Mouse (Mus musculus) limb, embryonic 14.5 days (tissue): Measurements from ENCODE around the gene Spryd3. TPM values are rescaled to one million over a fixed set of nuclear protein-coding genes. Genes with fewer than 3 reads are reported as not detected.
"Not testable (repeated sequence)": the region's sequence is repeated elsewhere in the genome, so short reads cannot be mapped to it uniquely, and the experiment has no call there.

Experiments used
- ATAC-seq: fragments of 200-750 bp; cut with Nextera tagmentation; 2 replicates; pipeline ENCODE4 v1.8.0; 2017; ENCODE audit warnings: low read depth, moderate number of reproducible peaks, moderate TSS enrichment; ENCODE audit not compliant: low FRiP score
- DNase-seq: peaks from one replicate; pipeline ENCODE4 v3.0.0-alpha.2; 2015; ENCODE audit warnings: low spot score
- H3K27ac ChIP-seq: fragments of 300-500 bp; sonication (generic); replicated peaks from 2 replicates; pipeline ENCODE4 v1.5.1; 2014; ENCODE audit warnings: low read depth, mild to moderate bottlenecking, low read length, moderate library complexity, mixed read lengths
- H3K27me3 ChIP-seq: fragments of 300-500 bp; sonication (generic); 2 replicates; pipeline ENCODE4 v1.6.1; 2014; ENCODE audit warnings: low read length, mixed read lengths; ENCODE audit not compliant: control insufficient read depth, insufficient read depth
- H3K36me3 ChIP-seq: fragments of 300-500 bp; sonication (generic); 2 replicates; pipeline ENCODE4 v1.6.1; 2014; ENCODE audit warnings: mild to moderate bottlenecking, low read length, moderate library complexity, mixed read lengths; ENCODE audit not compliant: control insufficient read depth, insufficient read depth
- H3K4me1 ChIP-seq: fragments of 300-500 bp; sonication (generic); 2 replicates; pipeline ENCODE4 v1.6.1; 2014; ENCODE audit warnings: antibody characterized with exemption, low read length, mixed read lengths; ENCODE audit not compliant: control insufficient read depth, insufficient read depth
- H3K4me2 ChIP-seq: fragments of 300-500 bp; sonication (generic); replicated peaks from 2 replicates; pipeline ENCODE4 v1.6.1; 2014; ENCODE audit warnings: low read depth, mild to moderate bottlenecking, low read length, moderate library complexity; ENCODE audit not compliant: severe bottlenecking
- H3K4me3 ChIP-seq: fragments of 300-500 bp; sonication (generic); replicated peaks from 2 replicates; pipeline ENCODE4 v1.5.1; 2014; ENCODE audit warnings: low read length
- H3K9ac ChIP-seq: fragments of 300-500 bp; sonication (generic); 2 replicates; pipeline ENCODE4 v1.6.1; 2014; ENCODE audit warnings: mild to moderate bottlenecking, low read depth, low read length, moderate library complexity; ENCODE audit not compliant: severe bottlenecking
- H3K9me3 ChIP-seq: fragments of 300-500 bp; sonication (generic); 2 replicates; pipeline ENCODE4 v1.6.1; 2016; ENCODE audit warnings: low read length; ENCODE audit not compliant: control insufficient read depth
- POLR2A ChIP-seq: fragments of 200-500 bp; IDR thresholded peaks from 2 replicates; pipeline ENCODE4 v1.8.0; 2012; ENCODE audit warnings: inconsistent platforms, mild to moderate bottlenecking, moderate library complexity, borderline replicate concordance; ENCODE audit not compliant: insufficient read depth, insufficient read length; ENCODE audit errors: extremely low read depth
- WGBS: fragments of 180-500 bp; shearing (Covaris S2); extraction: QIAGEN DNeasy Blood & Tissue Kit; methylation state at CpG from one replicate; pipeline ENCODE4 v1.1.7; 2014; 5-methylcytosine and 5-hydroxymethylcytosine counted together
- polyA plus RNA-seq, 2 experiments: library from polyadenylated mRNA; depleted of rRNA in 1 of 2; stranded (reverse) in 1 of 2; unstranded in 1 of 2; fragments of >200 nt; fragmentation: Nextera tagmentation in 1 of 2; extraction: Ambion mirVana in 1 of 2; gene quantifications; 2 replicates each; pipeline versions ENCODE4 v1.2.1 to v1.2.3; 2012 to 2014

The Spryd3 gene
- polyA plus RNA-seq, 2 experiments: 18.7 to 37.4 TPM

DNA sequence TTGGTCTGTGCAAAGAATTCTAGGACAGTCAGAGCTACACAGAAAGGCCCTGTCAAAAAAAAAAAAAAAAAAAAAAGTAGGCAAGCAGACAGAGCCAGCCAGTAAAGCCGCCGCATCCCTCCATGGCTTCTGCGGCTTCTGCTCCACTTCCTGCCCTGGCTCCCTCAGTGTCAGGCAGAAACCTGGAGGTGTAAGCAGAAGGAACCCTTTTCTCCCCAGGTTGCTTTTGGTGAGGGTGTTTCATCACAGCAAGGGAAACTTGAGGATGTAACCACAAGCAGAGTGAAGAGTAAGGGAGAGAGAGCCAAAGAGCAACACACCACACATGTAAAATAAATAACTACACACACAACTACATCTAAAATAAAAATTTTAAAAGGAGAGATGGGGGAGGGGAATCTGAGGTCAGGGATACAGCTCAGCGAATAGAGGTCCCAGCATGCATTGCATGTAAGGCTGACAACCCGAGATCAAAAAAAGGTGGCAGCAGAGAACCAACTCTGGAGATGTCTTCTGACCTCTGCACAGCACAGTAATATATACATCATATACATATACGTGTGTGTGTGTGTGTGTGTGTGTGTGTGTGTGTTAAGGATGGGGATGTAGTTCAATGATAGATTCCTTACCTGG, 29.6 kb upstream of the Spryd3 start:
- DNase-seq (no peak), ATAC-seq (no peak)
- Histone ChIP-seq H3K9ac (no peak overlapping the region; the same call in 1 of the 2 replicates), H3K27me3 (no peaks in the 10 kb centered on the region), H3K9me3 (no peaks in the 10 kb centered on the region), H3K4me3 (no peak overlapping the region), H3K4me2 (no peak overlapping the region), H3K4me1 (peaks cover 30% of the 10 kb centered on the region), H3K36me3 (no peaks in the 10 kb centered on the region), H3K27ac (0 out of 2 replicates have a peak overlapping the region, but pooled peaks have one; percentile 5)
- TF ChIP-seq POLR2A: no peak
- WGBS: 33% methylated on average over 6 of the region's 6 CpGs

DNA sequence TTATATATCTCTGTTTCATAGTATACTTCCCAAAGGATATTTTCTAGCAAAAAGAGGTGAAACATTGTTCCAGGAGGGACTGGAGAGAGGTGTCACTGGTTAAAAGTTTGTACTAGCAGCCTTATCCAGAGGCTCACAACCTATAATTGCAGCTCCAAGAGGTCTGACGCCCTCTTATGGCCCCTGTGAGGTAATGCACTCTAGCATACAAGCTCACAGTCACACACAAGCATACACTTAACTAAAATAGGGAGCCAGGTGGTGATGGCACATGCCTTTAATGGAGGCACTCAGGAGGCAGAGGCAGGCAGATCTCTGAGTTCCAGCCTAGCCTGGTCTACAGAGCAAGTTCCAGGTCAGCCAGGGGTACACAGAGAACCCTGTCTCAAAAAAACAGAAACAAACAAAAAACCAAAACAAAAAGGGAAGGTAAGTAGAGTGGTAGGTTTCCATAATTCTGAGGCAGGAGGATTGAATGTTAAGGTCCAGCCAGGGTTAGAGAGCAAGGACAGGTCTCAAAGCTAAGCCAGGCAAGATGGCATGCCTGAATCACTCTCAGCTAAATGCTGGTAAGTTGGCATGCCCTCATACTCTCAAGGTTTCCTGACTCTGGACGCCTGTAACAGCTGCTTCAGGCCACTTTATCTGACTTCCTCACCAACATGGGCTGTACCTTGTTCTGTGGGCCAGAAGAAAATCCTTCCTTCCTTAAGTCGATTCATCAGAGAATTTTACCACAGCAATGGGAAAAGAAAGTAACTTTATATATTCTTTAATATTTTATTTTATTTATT, 28.1 kb upstream of the Spryd3 start:
- ATAC-seq (no peak), DNase-seq (no peak)
- Histone ChIP-seq H3K9me3 (no peaks in the 10 kb centered on the region), H3K4me3 (no peak overlapping the region), H3K27ac (no peak overlapping the region), H3K36me3 (no peaks in the 10 kb centered on the region), H3K27me3 (no peaks in the 10 kb centered on the region), H3K4me1 (peaks cover 30% of the 10 kb centered on the region), H3K9ac (no peak overlapping the region), H3K4me2 (no peak overlapping the region)
- TF ChIP-seq POLR2A: no peak
- WGBS: 57% methylated on average over 3 of the region's 3 CpGs

GRCm38 (mm10) chr15:102160415-102161060, 24.5 kb upstream of the Spryd3 start:
- H3K36me3 ChIP-seq: no peaks in the 10 kb centered on the region
- TF ChIP-seq POLR2A: no peak
- H3K4me3 ChIP-seq: no peak overlapping the region
- peaks cover 4% of the 10 kb centered on the region for H3K4me1 ChIP-seq
- H3K27ac ChIP-seq: no peak overlapping the region
- H3K9ac ChIP-seq: no peak overlapping the region
- no peaks in the 10 kb centered on the region for H3K9me3 ChIP-seq
- WGBS: 60% methylated on average over 27 of the region's 27 CpGs
- no peak for DNase-seq
- no peaks in the 10 kb centered on the region for H3K27me3 ChIP-seq
- no peak for ATAC-seq
- no peak overlapping the region for H3K4me2 ChIP-seq

DNA sequence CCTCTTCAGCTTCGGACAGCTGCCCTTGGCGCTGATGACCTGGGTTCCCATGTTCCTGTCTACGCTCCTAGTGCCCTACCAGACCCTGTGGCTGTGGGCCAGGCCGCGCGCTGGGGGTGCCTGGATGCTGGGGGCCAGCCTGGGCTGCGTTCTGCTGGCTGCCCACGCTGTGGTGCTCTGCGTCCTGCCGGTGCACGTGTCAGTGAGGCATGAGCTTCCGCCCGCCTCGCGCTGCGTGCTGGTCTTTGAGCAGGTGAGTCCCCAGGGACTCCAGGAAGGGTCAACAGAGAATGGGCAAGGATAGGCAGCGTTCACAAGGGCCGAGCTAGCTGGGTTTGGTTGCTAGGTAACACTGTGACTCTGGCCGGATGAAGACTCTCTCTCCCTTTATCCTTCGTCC, 20.8 kb upstream of the Spryd3 start:
- TF ChIP-seq POLR2A: no peak
- Histone ChIP-seq H3K27me3 (no peaks in the 10 kb centered on the region), H3K9me3 (no peaks in the 10 kb centered on the region), H3K4me2 (no peak overlapping the region), H3K27ac (no peak overlapping the region), H3K36me3 (no peaks in the 10 kb centered on the region), H3K9ac (no peak overlapping the region), H3K4me3 (no peak overlapping the region), H3K4me1 (no peaks in the 10 kb centered on the region)
- no peak for DNase-seq
- no peak for ATAC-seq
- WGBS: 47% methylated on average over 20 of the region's 20 CpGs

DNA sequence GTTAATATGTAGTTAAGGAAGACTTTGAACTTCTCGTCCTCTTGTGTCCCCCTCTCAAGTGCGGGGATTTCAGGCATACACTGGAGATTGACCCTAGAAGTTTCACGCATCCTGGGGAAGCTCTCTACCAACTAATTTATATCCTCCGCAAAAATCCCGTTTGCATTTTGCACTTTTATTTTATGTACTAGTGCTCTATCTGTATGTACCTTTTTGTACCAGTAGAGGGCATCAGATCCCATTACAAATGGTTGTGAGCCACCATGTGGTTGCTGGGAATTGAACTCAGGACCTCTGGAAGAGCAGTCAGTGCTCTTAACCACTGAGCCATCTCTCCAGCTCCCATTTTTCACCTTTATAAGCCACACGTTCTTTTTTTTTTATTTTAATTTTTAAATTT, 19.0 kb upstream of the Spryd3 start:
- ATAC-seq, H3K4me3 ChIP-seq, H3K27me3 ChIP-seq, DNase-seq, H3K36me3 ChIP-seq, H3K9me3 ChIP-seq, H3K9ac ChIP-seq, H3K4me2 ChIP-seq, H3K4me1 ChIP-seq, H3K27ac ChIP-seq: not testable (repeated sequence)
- 92% methylated on average over 6 of the region's 6 CpGs for WGBS
